Mouse (Mus musculus) embryonic facial prominence, embryonic 11.5 days (tissue): ENCODE data around the gene Stra8. TPM values are rescaled to one million over a fixed set of nuclear protein-coding genes. Genes with fewer than 3 reads are reported as not detected.
A peak's percentile ranks its signal among the peaks of the same experiment; 100 is the strongest.

Source experiments
- ATAC-seq: fragments of 200-750 bp; cut with Nextera tagmentation; replicated peaks from 2 replicates; pipeline ENCODE4 v1.8.0; 2017; ENCODE audit warnings: low read depth; ENCODE audit not compliant: insufficient number of reproducible peaks, low FRiP score, low TSS enrichment
- DNase-seq: peaks from one replicate; pipeline ENCODE4 v3.0.0-alpha.2; 2015; ENCODE audit warnings: low spot score
- H3K27ac ChIP-seq: fragments of 300-500 bp; sonication (generic); replicated peaks from 2 replicates; pipeline ENCODE4 v1.5.1; 2014; ENCODE audit warnings: mild to moderate bottlenecking, low read depth, low read length, control low read depth
- H3K27me3 ChIP-seq: fragments of 300-500 bp; sonication (generic); 2 replicates; pipeline ENCODE4 v1.6.1; 2014; ENCODE audit warnings: mild to moderate bottlenecking, low read length, moderate library complexity, mixed read lengths; ENCODE audit not compliant: control insufficient read depth, insufficient read depth
- H3K36me3 ChIP-seq: fragments of 300-500 bp; sonication (generic); replicated peaks from 2 replicates; pipeline ENCODE4 v1.6.1; 2014; ENCODE audit warnings: low read depth, mild to moderate bottlenecking, low read length, moderate library complexity, mixed read lengths; ENCODE audit not compliant: control insufficient read depth, insufficient read depth
- H3K4me1 ChIP-seq: fragments of 300-500 bp; sonication (generic); 2 replicates; pipeline ENCODE4 v1.6.1; 2014; ENCODE audit warnings: low read length, mixed read lengths; ENCODE audit not compliant: control insufficient read depth, insufficient read depth
- H3K4me2 ChIP-seq: fragments of 300-500 bp; sonication (generic); 2 replicates; pipeline ENCODE4 v1.6.1; 2014; ENCODE audit warnings: low read depth, mild to moderate bottlenecking, control low read depth, low read length, moderate library complexity
- H3K4me3 ChIP-seq: fragments of 300-500 bp; sonication (generic); 2 replicates; pipeline ENCODE4 v1.5.1; 2014; ENCODE audit warnings: low read depth, low read length, control low read depth
- H3K9ac ChIP-seq: fragments of 300-500 bp; sonication (generic); replicated peaks from 2 replicates; pipeline ENCODE4 v1.6.1; 2014; ENCODE audit warnings: mild to moderate bottlenecking, control low read depth, low read length
- H3K9me3 ChIP-seq: fragments of 300-500 bp; sonication (generic); replicated peaks from 2 replicates; pipeline ENCODE4 v1.6.1; 2016; ENCODE audit warnings: mild to moderate bottlenecking, low read length, inconsistent platforms, mixed read lengths; ENCODE audit not compliant: control insufficient read depth
- WGBS: fragments of 180-500 bp; shearing (Covaris S2); extraction: QIAGEN DNeasy Blood & Tissue Kit; methylation state at CpG from one replicate; pipeline ENCODE4 v1.1.7; 2014; 5-methylcytosine and 5-hydroxymethylcytosine counted together
- polyA plus RNA-seq: library from polyadenylated mRNA; unstranded; fragments of >200 nt; fragmentation: Nextera tagmentation; extraction: Ambion mirVana; gene quantifications from 2 replicates; pipeline ENCODE4 v1.2.1, GENCODE M21; 2014

Gene Stra8
- polyA plus RNA-seq, 1 experiment from 2014 or later = not detected

- WGBS = 84% methylated on average over 7 of the region's 7 CpGs
- H3K4me1 ChIP-seq = no peaks in the 10 kb centered on the region
- H3K27me3 ChIP-seq = no peaks in the 10 kb centered on the region
- ATAC-seq = 0 out of 2 replicates have a peak, but pooled peaks have one; percentile 37
- no peak overlapping the region for H3K4me2 ChIP-seq
- peaks cover 8% of the 10 kb centered on the region; the same call in 1 of the 2 replicates for H3K36me3 ChIP-seq
- no peak overlapping the region for H3K4me3 ChIP-seq
- H3K9ac ChIP-seq = no peak overlapping the region
- DNase-seq = no peak
- H3K27ac ChIP-seq = no peak overlapping the region
- H3K9me3 ChIP-seq = no peaks in the 10 kb centered on the region
Observed at GRCm38 (mm10) chr6:34895569-34895968, 24.4 kb upstream of the Stra8 start.

GRCm38 (mm10) chr6:34896168-34896780, 23.7 kb upstream of the Stra8 start:
- 48% methylated on average over 14 of the region's 16 CpGs for WGBS
- no peaks in the 10 kb centered on the region for H3K9me3 ChIP-seq
- H3K4me3 ChIP-seq = no peak overlapping the region
- H3K27me3 ChIP-seq = no peaks in the 10 kb centered on the region
- no peaks in the 10 kb centered on the region for H3K4me1 ChIP-seq
- peaks cover 6% of the 10 kb centered on the region; the same call in 1 of the 2 replicates for H3K36me3 ChIP-seq
- no peak overlapping the region for H3K27ac ChIP-seq
- H3K4me2 ChIP-seq = no peak overlapping the region
- no peak for DNase-seq
- no peak for ATAC-seq
- H3K9ac ChIP-seq = no peak overlapping the region; the same call in 1 of the 2 replicates

- H3K9me3 ChIP-seq = no peaks in the 10 kb centered on the region
- no peak overlapping the region for H3K4me3 ChIP-seq
- ATAC-seq (no peak), DNase-seq (no peak)
- no peaks in the 10 kb centered on the region; the same call in 1 of the 2 replicates for H3K36me3 ChIP-seq
- H3K9ac ChIP-seq = no peak overlapping the region
- no peaks in the 10 kb centered on the region for H3K4me1 ChIP-seq
- no peak overlapping the region for H3K4me2 ChIP-seq
- WGBS = 93% methylated on average over 2 of the region's 2 CpGs
- H3K27me3 ChIP-seq = no peaks in the 10 kb centered on the region
- H3K27ac ChIP-seq = no peak overlapping the region
Observed at GRCm38 (mm10) chr6:34899127-34899526, 20.8 kb upstream of the Stra8 start.

- no peak for ATAC-seq
- Histone ChIP-seq H3K27ac (no peak overlapping the region), H3K27me3 (no peaks in the 10 kb centered on the region), H3K9ac (no peak overlapping the region), H3K9me3 (no peaks in the 10 kb centered on the region), H3K4me1 (no peaks in the 10 kb centered on the region), H3K4me2 (no peak overlapping the region), H3K4me3 (no peak overlapping the region), H3K36me3 (no peaks in the 10 kb centered on the region)
- WGBS = 80% methylated on average over 2 of the region's 2 CpGs
- DNase-seq = no peak
Observed at GRCm38 (mm10) chr6:34900990-34901389, 19.0 kb upstream of the Stra8 start.

- Histone ChIP-seq H3K27ac (no peak overlapping the region), H3K27me3 (no peaks in the 10 kb centered on the region), H3K4me1 (no peaks in the 10 kb centered on the region; the same call in 1 of the 2 replicates), H3K4me3 (no peak overlapping the region), H3K9me3 (no peaks in the 10 kb centered on the region), H3K4me2 (no peak overlapping the region), H3K36me3 (no peaks in the 10 kb centered on the region), H3K9ac (no peak overlapping the region)
- 58% methylated on average over 9 of the region's 9 CpGs for WGBS
- ATAC-seq = no peak; the same call in 1 of the 2 replicates
- DNase-seq = no peak
Observed at GRCm38 (mm10) chr6:34901911-34902444, 18.0 kb upstream of the Stra8 start.

- Histone ChIP-seq H3K9me3 (no peaks in the 10 kb centered on the region), H3K27me3 (no peaks in the 10 kb centered on the region), H3K36me3 (no peaks in the 10 kb centered on the region), H3K27ac (no peak overlapping the region), H3K4me2 (no peak overlapping the region), H3K9ac (no peak overlapping the region), H3K4me3 (no peak overlapping the region), H3K4me1 (no peaks in the 10 kb centered on the region; the same call in 1 of the 2 replicates)
- no peak for DNase-seq
- 93% methylated on average over 7 of the region's 7 CpGs for WGBS
- no peak for ATAC-seq
Observed at GRCm38 (mm10) chr6:34902578-34902977, 17.4 kb upstream of the Stra8 start.

- H3K4me1 ChIP-seq = no peaks in the 10 kb centered on the region; the same call in 1 of the 2 replicates
- no peak overlapping the region for H3K27ac ChIP-seq
- H3K4me3 ChIP-seq = no peak overlapping the region
- H3K9me3 ChIP-seq = no peaks in the 10 kb centered on the region
- 85% methylated on average over 5 of the region's 5 CpGs for WGBS
- no peak overlapping the region for H3K9ac ChIP-seq
- no peaks in the 10 kb centered on the region for H3K27me3 ChIP-seq
- DNase-seq (no peak), ATAC-seq (no peak)
- no peak overlapping the region for H3K4me2 ChIP-seq
- 0 out of 2 replicates have a peak, but pooled peaks cover 2% of the 10 kb centered on the region for H3K36me3 ChIP-seq
Observed at GRCm38 (mm10) chr6:34903441-34903840, 16.5 kb upstream of the Stra8 start.

GRCm38 (mm10) chr6:34903851-34904250, 16.1 kb upstream of the Stra8 start:
- no peak overlapping the region for H3K9ac ChIP-seq
- H3K4me1 ChIP-seq = no peaks in the 10 kb centered on the region; the same call in 1 of the 2 replicates
- H3K27ac ChIP-seq = no peak overlapping the region
- no peak overlapping the region for H3K4me2 ChIP-seq
- no peak for ATAC-seq
- H3K36me3 ChIP-seq = 0 out of 2 replicates have a peak, but pooled peaks cover 2% of the 10 kb centered on the region
- H3K27me3 ChIP-seq = no peaks in the 10 kb centered on the region
- 90% methylated on average over 10 of the region's 10 CpGs for WGBS
- no peaks in the 10 kb centered on the region for H3K9me3 ChIP-seq
- DNase-seq = no peak
- no peak overlapping the region for H3K4me3 ChIP-seq
